Mouse (Mus musculus) v-Abl transformed pro-B cells (cell line): Measurements from ENCODE around the gene Mgst3.

Experiments used
- in situ Hi-C, 2 experiments: fragments of 400-800 bp; cut with MboI; formaldehyde crosslinking; loops; one replicate each; pipeline ENCODE4 v1.15.1; 2025; ENCODE audit not compliant: unreplicated experiment in 2 of 2

The Mgst3 gene

GRCm38 (mm10) chr1:167337463-167338095, 56.1 kb downstream of the Mgst3 start:
- in situ Hi-C loops: loop anchor here (5.0 to 25.0 kb wide), 5 partner anchors 115 to 603 kb away; partner anchors contain the start of gene Fam78b (in 2 of the 2)

- in situ Hi-C loops: loop anchor here (5.0 to 25.0 kb wide), 5 partner anchors 114 to 602 kb away; partner anchors contain the start of gene Fam78b (in 2 of the 2)
Measured at GRCm38 (mm10) chr1:167336398-167336797, 57.2 kb downstream of the Mgst3 start.

- in situ Hi-C loops: loop anchor here (10.0 to 25.0 kb wide), 4 partner anchors 319 to 596 kb away; partner anchors contain the start of gene Fam78b (in 2 of the 2)
Measured at GRCm38 (mm10) chr1:167331106-167331505, 62.5 kb downstream of the Mgst3 start.

- in situ Hi-C loops: loop anchor here (25.0 kb wide), 2 partner anchors 316 to 541 kb away; partner anchors contain the start of gene Fam78b (in 2 of the 2)
Measured at GRCm38 (mm10) chr1:167328776-167329175, 64.9 kb downstream of the Mgst3 start.
